Mouse (Mus musculus): ENCODE results near the gene Sart3. TPM values are rescaled to one million over a fixed set of nuclear protein-coding genes. Genes with fewer than 3 reads are reported as not detected.

Gene Sart3
- total RNA-seq, 2 experiments from 2014 or later = 7.3 to 8.0 TPM

- intact Hi-C loops (cut with DNase I) = loop anchor here (5.0 kb wide), 1 partner anchor 184 kb away; no protein-coding TSS in a partner anchor
- DNase-seq = no peak
Measured at GRCm38 (mm10) chr5:113772905-113773519, 702 bp upstream of the Sart3 start.

- intact Hi-C loops (cut with DNase I) = loop anchor here (2.0 to 5.0 kb wide), 2 partner anchors 35 to 186 kb away; no protein-coding TSS in a partner anchor
- DNase-seq = peak; percentile 72 to 85
Measured at GRCm38 (mm10) chr5:113771213-113772162, 822 bp downstream of the Sart3 start.

GRCm38 (mm10) chr5:113768806-113769205 lies 3.5 kb downstream of the Sart3 start:
- intact Hi-C loops (cut with DNase I) = no loop called here
- DNase-seq = no peak

GRCm38 (mm10) chr5:113765641-113766526 lies 6.4 kb downstream of the Sart3 start:
- no peak for DNase-seq
- intact Hi-C loops (cut with DNase I) = no loop called here

- DNase-seq = no peak
Measured at GRCm38 (mm10) chr5:113764426-113764825, 7.9 kb downstream of the Sart3 start.

GRCm38 (mm10) chr5:113761585-113761984 lies 10.7 kb downstream of the Sart3 start:
- no peak for DNase-seq
- intact Hi-C loops (cut with DNase I) = no loop called here

More at GRCm38 (mm10) chr5:113764426-113764825, 7.9 kb downstream of the Sart3 start:
- intact Hi-C loops (cut with DNase I) = no loop called here

GRCm38 (mm10) chr5:113755347-113756030 lies 16.8 kb downstream of the Sart3 start:
- intact Hi-C loops (cut with DNase I) = no loop called here

GRCm38 (mm10) chr5:113751521-113752157 lies 20.7 kb downstream of the Sart3 start:
- intact Hi-C loops (cut with DNase I) = no loop called here

More at GRCm38 (mm10) chr5:113755347-113756030, 16.8 kb downstream of the Sart3 start:
- no peak for DNase-seq

GRCm38 (mm10) chr5:113748556-113749331 lies 23.6 kb downstream of the Sart3 start:
- intact Hi-C loops (cut with DNase I) = no loop called here

More at GRCm38 (mm10) chr5:113751521-113752157, 20.7 kb downstream of the Sart3 start:
- DNase-seq = no peak

GRCm38 (mm10) chr5:113747629-113748028 lies 24.7 kb downstream of the Sart3 start:
- intact Hi-C loops (cut with DNase I) = no loop called here
- DNase-seq = no peak

More at GRCm38 (mm10) chr5:113748556-113749331, 23.6 kb downstream of the Sart3 start:
- no peak for DNase-seq

GRCm38 (mm10) chr5:113737607-113738237 lies 34.6 kb downstream of the Sart3 start:
- intact Hi-C loops (cut with DNase I) = loop anchor here (2.0 kb wide), 1 partner anchor 33 kb away; no protein-coding TSS in a partner anchor
- no peak for DNase-seq

- DNase-seq = no peak
- intact Hi-C loops (cut with DNase I) = loop anchor here (2.0 kb wide), 1 partner anchor 34 kb away; no protein-coding TSS in a partner anchor
Measured at GRCm38 (mm10) chr5:113736522-113737164, 35.7 kb downstream of the Sart3 start.

GRCm38 (mm10) chr5:113736113-113736502 lies 36.2 kb downstream of the Sart3 start:
- intact Hi-C loops (cut with DNase I) = loop anchor here (2.0 kb wide), 1 partner anchor 35 kb away; no protein-coding TSS in a partner anchor
- no peak for DNase-seq

GRCm38 (mm10) chr5:113735345-113736112 lies 36.8 kb downstream of the Sart3 start, which contains the start of gene Ficd:
Gene Ficd, plus strand, starts transcription at chr5:113735803.
- intact Hi-C loops (cut with DNase I) = loop anchor here (2.0 kb wide), 1 partner anchor 35 kb away; no protein-coding TSS in a partner anchor
- peak; percentile 82 to 91 for DNase-seq

- DNase-seq = no peak
- intact Hi-C loops (cut with DNase I) = no loop called here
Measured at GRCm38 (mm10) chr5:113735023-113735344, 37.3 kb downstream of the Sart3 start.

- DNase-seq = no peak
- intact Hi-C loops (cut with DNase I) = no loop called here
Measured at GRCm38 (mm10) chr5:113734376-113734775, 37.9 kb downstream of the Sart3 start.

Measured in gastrocnemius, postnatal 36 days (tissue).